ENCODE assay signal across 18 mouse cellular contexts in genomic region chr8:120950674-120951218, GRCm38 (mm10).
DNase-seq lines count a peak whose midpoint lies in the region; ATAC-seq and TF ChIP-seq lines count a peak whose summit lies in the region.
"Had no signal": no experiment of that assay in that cellular context is flagged by ENCODE, and none has a peak within 500 bp of the region (broad histone marks: within the 10 kb centered on the region; RNA-seq: fewer than 3 reads in every experiment).

No protein-coding gene starts in this region.

- H3K4me1 ChIP-seq in forebrain, embryonic 10.5 days: peaks cover 40% of the 10 kb centered on the region
- H3K4me1 ChIP-seq in forebrain, embryonic 11.5 days (replicated peaks; ENCODE audit: control insufficient read depth, insufficient read depth, low read length): no peaks in the 10 kb centered on the region
- 0 out of 2 replicates have a peak, but pooled peaks cover 3% of the 10 kb centered on the region for H3K4me1 ChIP-seq in midbrain, embryonic 14.5 days (ENCODE audit: control insufficient read depth, insufficient read depth, low read length)
- H3K4me1 ChIP-seq in midbrain, postnatal 0 days (ENCODE audit: insufficient read depth, low read length): no peaks in the 10 kb centered on the region
- peaks cover 65% of the 10 kb centered on the region for H3K4me1 ChIP-seq in limb, embryonic 10.5 days
- peaks cover 12% of the 10 kb centered on the region for H3K4me1 ChIP-seq in thymus, adult 2 months (replicated peaks; ENCODE audit: control insufficient read depth, insufficient read depth, low read length)

- peaks cover 99% of the 10 kb centered on the region for H3K27me3 ChIP-seq in forebrain, embryonic 10.5 days (ENCODE audit: poor library complexity, severe bottlenecking)
- H3K27me3 ChIP-seq in forebrain, embryonic 11.5 days (ENCODE audit: control insufficient read depth, insufficient read depth, low read length): peaks cover 5% of the 10 kb centered on the region; the same call in 1 of the 2 replicates
- H3K27me3 ChIP-seq in midbrain, embryonic 14.5 days (ENCODE audit: control insufficient read depth, insufficient read depth, low read length): peaks cover 11% of the 10 kb centered on the region; the same call in 1 of the 2 replicates
- H3K27me3 ChIP-seq in midbrain, postnatal 0 days (ENCODE audit: insufficient read depth, low read length): peaks cover 9% of the 10 kb centered on the region
- H3K27me3 ChIP-seq in limb, embryonic 10.5 days (ENCODE audit: low read depth, poor library complexity, severe bottlenecking): peaks cover 94% of the 10 kb centered on the region
- H3K27me3 ChIP-seq in thymus, adult 2 months (ENCODE audit: control insufficient read depth, insufficient read depth, low read length): peaks cover 10% of the 10 kb centered on the region
- H3K27me3 ChIP-seq: Patski had no signal

- no peak for TF ChIP-seq CTCF in midbrain, postnatal 0 days (IDR thresholded peaks at IDR 0.05)
- TF ChIP-seq CTCF in thymus, adult 2 months (IDR thresholded peaks at IDR 0.05; ENCODE audit: borderline replicate concordance, control insufficient read depth, extremely low read depth, insufficient read depth, low read length, poor library complexity): no peak

- no peak overlapping the region for H3K9ac ChIP-seq in forebrain, embryonic 11.5 days (ENCODE audit: low read length)
- no peak overlapping the region for H3K9ac ChIP-seq in midbrain, embryonic 14.5 days (replicated peaks; ENCODE audit: low read length)
- H3K9ac ChIP-seq in midbrain, postnatal 0 days (replicated peaks; ENCODE audit: low read length, poor library complexity, severe bottlenecking): no peak overlapping the region
- H3K9ac ChIP-seq: liver, postnatal 0 days; midbrain, embryonic 15.5 days had no signal

- H3K4me3 ChIP-seq in forebrain, embryonic 10.5 days: no peak overlapping the region
- no peak overlapping the region for H3K4me3 ChIP-seq in forebrain, embryonic 11.5 days (ENCODE audit: low read depth, low read length)
- no peak overlapping the region for H3K4me3 ChIP-seq in midbrain, embryonic 14.5 days (replicated peaks; ENCODE audit: low read depth, low read length)
- no peak overlapping the region for H3K4me3 ChIP-seq in midbrain, postnatal 0 days (ENCODE audit: low read depth, low read length)
- 0 out of 2 replicates have a peak overlapping the region, but pooled peaks have one; percentile 9 for H3K4me3 ChIP-seq in limb, embryonic 10.5 days
- H3K4me3 ChIP-seq in thymus, adult 2 months (ENCODE audit: control insufficient read depth, insufficient read depth, low read length): no peak overlapping the region
- H3K4me3 ChIP-seq: midbrain, embryonic 15.5 days had no signal

- no peak for ATAC-seq in forebrain, embryonic 11.5 days (replicated peaks; ENCODE audit: low FRiP score)
- ATAC-seq in midbrain, embryonic 14.5 days (ENCODE audit: low FRiP score, low TSS enrichment): no peak
- no peak for ATAC-seq in midbrain, postnatal 0 days (ENCODE audit: low FRiP score)
- ATAC-seq: forebrain, embryonic 16.5 days; liver, postnatal 0 days; midbrain, embryonic 15.5 days; Patski had no signal

- peak overlapping the region; percentile 31; the same call in 1 of the 2 replicates for H3K27ac ChIP-seq in forebrain, embryonic 10.5 days
- no peak overlapping the region for H3K27ac ChIP-seq in forebrain, embryonic 11.5 days (ENCODE audit: low read depth, low read length)
- H3K27ac ChIP-seq in midbrain, embryonic 14.5 days (replicated peaks; ENCODE audit: low read depth, low read length): no peak overlapping the region
- H3K27ac ChIP-seq in midbrain, postnatal 0 days (ENCODE audit: low read depth, low read length): no peak overlapping the region
- peak overlapping the region; percentile 70 for H3K27ac ChIP-seq in limb, embryonic 10.5 days
- no peak overlapping the region for H3K27ac ChIP-seq in thymus, adult 2 months (ENCODE audit: control insufficient read depth, insufficient read depth, low read length)
- H3K27ac ChIP-seq: midbrain, embryonic 15.5 days had no signal

- no peak for TF ChIP-seq POLR2A in thymus, adult 2 months (IDR thresholded peaks at IDR 0.05; ENCODE audit: control insufficient read depth, extremely low read depth, insufficient read depth, low read length, poor library complexity)

- no peak overlapping the region for H3K4me2 ChIP-seq in forebrain, embryonic 11.5 days (ENCODE audit: low read depth, low read length, severe bottlenecking)
- H3K4me2 ChIP-seq in midbrain, embryonic 14.5 days (ENCODE audit: low read length): no peak overlapping the region
- no peak overlapping the region for H3K4me2 ChIP-seq in midbrain, postnatal 0 days (ENCODE audit: low read depth, low read length, poor library complexity, severe bottlenecking)
- H3K4me2 ChIP-seq: midbrain, embryonic 15.5 days had no signal

- 34% methylated on average over 16 of the region's 16 CpGs for WGBS in forebrain, embryonic 10.5 days
- WGBS in forebrain, embryonic 11.5 days: 39% methylated on average over 16 of the region's 16 CpGs
- 18% methylated on average over 16 of the region's 16 CpGs for WGBS in midbrain, embryonic 14.5 days
- 23% methylated on average over 16 of the region's 16 CpGs for WGBS in midbrain, postnatal 0 days
- WGBS in limb, embryonic 10.5 days: 25% methylated on average over 16 of the region's 16 CpGs
- 73% methylated on average over 16 of the region's 16 CpGs for WGBS in thymus, adult 2 months

- DNase-seq in forebrain, embryonic 10.5 days (ENCODE audit: extremely low spot score, low spot score): no peak
- DNase-seq in forebrain, embryonic 11.5 days (ENCODE audit: low spot score): no peak
- DNase-seq in midbrain, embryonic 14.5 days: peak; percentile 35
- no peak for DNase-seq in midbrain, postnatal 0 days (ENCODE audit: low spot score)
- DNase-seq in limb, embryonic 10.5 days (ENCODE audit: low spot score): no peak
- no peak for DNase-seq in thymus, adult 2 months
- no peak for DNase-seq in cerebellum, adult 9-10 months
- DNase-seq in adrenal gland, postnatal 36 days: no peak
- DNase-seq: cerebellum, postnatal 14 days; heart, adult 18-20 months; left cerebral cortex, postnatal 4 days; liver, postnatal 0 days; lung, postnatal 4 days; right cerebral cortex, postnatal 4 days; thymus, postnatal 14 days had no signal

- H3K36me3 ChIP-seq in forebrain, embryonic 10.5 days (replicated peaks): no peaks in the 10 kb centered on the region
- H3K36me3 ChIP-seq in forebrain, embryonic 11.5 days (ENCODE audit: control insufficient read depth, insufficient read depth, low read length): no peaks in the 10 kb centered on the region
- no peaks in the 10 kb centered on the region for H3K36me3 ChIP-seq in midbrain, embryonic 14.5 days (ENCODE audit: control insufficient read depth, insufficient read depth, low read length)
- H3K36me3 ChIP-seq in midbrain, postnatal 0 days (ENCODE audit: insufficient read depth, low read length): no peaks in the 10 kb centered on the region
- no peaks in the 10 kb centered on the region for H3K36me3 ChIP-seq in limb, embryonic 10.5 days
- H3K36me3 ChIP-seq in thymus, adult 2 months (ENCODE audit: control insufficient read depth, insufficient read depth, low read length): no peaks in the 10 kb centered on the region
- H3K36me3 ChIP-seq: midbrain, embryonic 15.5 days had no signal

- no peaks in the 10 kb centered on the region for H3K9me3 ChIP-seq in forebrain, embryonic 10.5 days
- H3K9me3 ChIP-seq in forebrain, embryonic 11.5 days (ENCODE audit: control insufficient read depth, low read length): no peaks in the 10 kb centered on the region
- H3K9me3 ChIP-seq in midbrain, embryonic 14.5 days (ENCODE audit: control insufficient read depth, low read length): no peaks in the 10 kb centered on the region
- no peaks in the 10 kb centered on the region for H3K9me3 ChIP-seq in midbrain, postnatal 0 days (ENCODE audit: low read length)
- no peaks in the 10 kb centered on the region for H3K9me3 ChIP-seq in limb, embryonic 10.5 days (replicated peaks)
- H3K9me3 ChIP-seq: midbrain, embryonic 15.5 days had no signal

Comparison
In these comparisons a context has a peak if more than half of its experiments do, and no peak if none do; other contexts are left out.
1. H3K27ac ChIP-seq: peak in forebrain, embryonic 10.5 days (single experiment) and limb, embryonic 10.5 days (single experiment); none in forebrain, embryonic 11.5 days (single experiment), midbrain, embryonic 14.5 days (single experiment), midbrain, postnatal 0 days (single experiment) and thymus, adult 2 months (single experiment).